Mouse (Mus musculus) bone marrow macrophage, adult 2 months (primary cell): Measurements from ENCODE around the gene Selenos.

ENCODE experiments used
- CTCF ChIP-seq: IDR thresholded peaks from 2 replicates; pipeline ENCODE4 v1.5.1; 2012; ENCODE audit warnings: low read depth, mild to moderate bottlenecking, low read length, moderate library complexity
- POLR2A ChIP-seq: IDR thresholded peaks from 2 replicates; pipeline ENCODE4 v1.6.1; 2012; ENCODE audit warnings: mild to moderate bottlenecking, low read depth, low read length, borderline replicate concordance

DNA sequence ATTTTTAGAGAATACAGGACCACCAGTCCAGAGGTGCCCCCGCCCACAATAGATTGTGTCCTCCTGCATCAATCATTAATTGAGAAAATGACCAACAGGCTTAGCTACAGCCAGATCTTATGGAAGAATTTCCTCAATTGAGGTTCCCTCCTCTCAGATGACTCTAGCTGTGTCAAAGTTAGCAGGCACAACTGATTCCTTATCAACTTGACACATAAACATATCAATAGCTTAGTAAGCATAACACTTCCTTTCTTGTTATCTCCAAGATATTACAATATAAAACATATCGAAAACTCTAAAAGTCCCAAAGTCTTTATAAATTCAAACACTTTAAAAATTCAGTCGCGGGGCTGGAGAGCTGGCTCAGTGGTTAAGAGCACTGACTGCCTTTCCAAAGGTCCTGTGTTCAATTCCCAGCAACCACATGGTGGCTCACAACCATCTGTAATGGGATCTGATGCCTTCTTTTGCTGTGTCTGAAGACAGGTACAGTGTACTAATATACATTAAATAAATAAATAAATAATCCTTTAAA lies 25.4 kb upstream of the Selenos start:
- no peak for TF ChIP-seq POLR2A
- TF ChIP-seq CTCF = no peak
